Mouse (Mus musculus): Measurements from ENCODE around the gene Zfp775. TPM values are rescaled to one million over a fixed set of nuclear protein-coding genes. Genes with fewer than 3 reads are reported as not detected.
A peak's percentile ranks its signal among the peaks of the same experiment; 100 is the strongest.

Gene Zfp775
- total RNA-seq, 2 experiments from 2014 or later = 7.9 to 10.4 TPM

DNA sequence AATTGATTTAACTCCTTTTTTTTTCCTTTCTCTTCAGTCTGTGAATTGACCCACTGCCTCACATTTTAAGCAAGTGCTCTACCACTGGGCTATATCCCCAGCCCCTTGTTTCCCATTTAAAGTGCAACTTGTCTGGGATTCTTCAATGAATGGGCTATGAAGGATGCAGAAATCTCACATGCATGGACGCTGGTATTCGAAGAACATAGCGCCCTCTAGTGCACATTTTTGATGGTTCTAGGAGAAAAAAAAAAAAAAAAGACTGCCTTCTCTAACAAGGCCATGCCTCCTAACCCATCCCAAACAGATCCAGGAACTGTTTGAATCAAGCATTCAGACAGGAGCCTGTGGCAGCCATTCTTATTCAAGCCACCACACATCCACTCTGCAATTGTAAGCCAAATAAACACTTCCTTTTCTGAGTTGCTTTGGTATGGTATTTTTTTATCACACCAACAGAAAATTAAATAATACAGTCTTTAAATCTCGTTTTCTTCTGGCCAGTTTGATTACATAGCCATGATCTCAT, 41.0 kb downstream of the Zfp775 start:
- TF ChIP-seq CTCF (conservative IDR thresholded peaks at IDR 0.05) = peak; percentile 82
- H3K27ac ChIP-seq = no peak overlapping the region
- DNase-seq (ENCODE audit: low spot score in 2 of 2) = peak; percentile 41 to 43
- H3K4me3 ChIP-seq = no peak overlapping the region

DNA sequence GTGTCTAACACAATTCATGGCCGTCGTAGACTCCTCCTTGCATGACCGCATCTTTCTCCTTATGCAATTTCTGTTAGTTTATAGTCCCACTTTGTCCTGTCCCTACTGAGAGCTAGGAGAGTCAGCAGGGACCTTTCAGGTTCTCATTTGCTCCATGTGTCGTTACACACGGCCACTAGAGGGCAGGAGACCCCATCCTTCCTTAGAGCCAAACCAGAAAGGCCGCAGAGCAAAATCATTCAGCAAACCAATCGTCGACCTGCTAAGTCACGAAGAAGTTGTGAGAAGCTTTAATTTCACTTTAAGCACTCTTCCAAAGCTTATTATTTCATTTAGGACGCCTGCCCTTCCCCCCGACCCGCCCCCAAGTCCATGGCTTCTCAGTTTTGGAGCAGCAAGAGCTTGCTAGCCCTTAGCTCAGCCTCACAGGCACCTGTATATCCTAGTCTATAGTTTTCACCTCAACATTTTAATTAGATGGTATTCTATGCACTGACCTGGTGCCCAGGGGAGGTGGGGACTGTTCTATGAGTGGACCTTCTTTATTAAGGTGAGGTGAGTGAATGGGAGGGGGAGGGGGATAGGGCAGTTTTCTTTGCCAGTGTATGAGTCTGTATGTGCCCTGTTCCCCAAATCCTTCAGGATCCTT, 43.9 kb downstream of the Zfp775 start:
- H3K4me3 ChIP-seq = no peak overlapping the region
- no peak overlapping the region for H3K27ac ChIP-seq
- DNase-seq (ENCODE audit: low spot score in 2 of 2) = peak; percentile 44 to 81
- TF ChIP-seq CTCF (conservative IDR thresholded peaks at IDR 0.05) = peak; percentile 93

DNA sequence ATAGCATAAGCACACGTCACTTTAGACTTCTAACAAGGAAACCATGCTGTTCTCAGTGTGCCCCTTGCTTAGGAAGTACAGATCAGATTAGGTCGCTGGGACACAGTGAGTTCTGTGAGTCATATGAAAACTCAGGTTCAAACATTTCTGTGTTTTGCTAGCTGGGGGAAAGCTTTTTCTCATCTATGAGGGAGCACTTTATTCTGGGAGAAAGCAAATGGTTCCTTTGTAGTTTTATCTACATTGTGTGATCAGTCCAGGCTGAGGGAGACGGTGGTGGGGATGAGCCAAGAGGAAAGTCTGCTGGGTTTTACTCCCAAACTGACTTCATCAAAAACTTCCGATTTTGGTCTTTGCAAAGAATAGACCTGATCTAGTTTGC, 44.4 kb downstream of the Zfp775 start:
- TF ChIP-seq CTCF (conservative IDR thresholded peaks at IDR 0.05) = no peak
- Histone ChIP-seq H3K4me3 (no peak overlapping the region), H3K27ac (no peak overlapping the region)
- no peak for DNase-seq (ENCODE audit: low spot score in 2 of 2)

DNA sequence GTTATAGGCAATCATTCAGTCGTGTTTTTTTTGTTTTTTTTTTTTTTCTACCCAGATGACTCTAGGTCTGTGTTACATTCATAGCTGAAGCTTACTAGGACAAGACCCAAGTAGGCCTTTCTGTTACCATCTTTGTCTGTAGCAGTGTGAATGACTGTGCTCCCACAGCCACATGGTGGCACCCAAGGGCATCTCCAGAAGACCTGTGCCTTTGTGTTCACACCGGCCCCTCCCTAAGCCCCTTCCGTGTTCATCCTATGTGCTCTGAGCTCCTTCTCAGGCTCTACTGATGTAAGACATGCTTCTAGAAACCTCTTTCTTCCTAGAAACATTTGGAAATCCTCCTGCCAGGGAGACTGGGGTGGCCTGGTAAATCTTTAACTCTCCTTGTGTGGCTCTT, 45.1 kb downstream of the Zfp775 start, which contains the start of gene Gimap8:
TSS of gene Gimap8 (plus strand) at position 240 of the 400 bp plus-strand sequence.
- no peak within 1 kb of the TSS for H3K27ac ChIP-seq
- no peak for DNase-seq (ENCODE audit: low spot score in 2 of 2)
- peak; percentile 72 for TF ChIP-seq CTCF (conservative IDR thresholded peaks at IDR 0.05)
- no peak within 1 kb of the TSS for H3K4me3 ChIP-seq

- TF ChIP-seq CTCF (conservative IDR thresholded peaks at IDR 0.05) = no peak
- DNase-seq (ENCODE audit: low spot score in 2 of 2) = no peak
- Histone ChIP-seq H3K27ac (no peak overlapping the region), H3K4me3 (no peak overlapping the region)
Observed at GRCm38 (mm10) chr6:48647611-48648010, 45.7 kb downstream of the Zfp775 start.

GRCm38 (mm10) chr6:48648779-48649178, 46.9 kb downstream of the Zfp775 start:
- H3K4me3 ChIP-seq = no peak overlapping the region
- H3K27ac ChIP-seq = no peak overlapping the region
- TF ChIP-seq CTCF (conservative IDR thresholded peaks at IDR 0.05) = no peak
- no peak for DNase-seq (ENCODE audit: low spot score in 2 of 2)

DNA sequence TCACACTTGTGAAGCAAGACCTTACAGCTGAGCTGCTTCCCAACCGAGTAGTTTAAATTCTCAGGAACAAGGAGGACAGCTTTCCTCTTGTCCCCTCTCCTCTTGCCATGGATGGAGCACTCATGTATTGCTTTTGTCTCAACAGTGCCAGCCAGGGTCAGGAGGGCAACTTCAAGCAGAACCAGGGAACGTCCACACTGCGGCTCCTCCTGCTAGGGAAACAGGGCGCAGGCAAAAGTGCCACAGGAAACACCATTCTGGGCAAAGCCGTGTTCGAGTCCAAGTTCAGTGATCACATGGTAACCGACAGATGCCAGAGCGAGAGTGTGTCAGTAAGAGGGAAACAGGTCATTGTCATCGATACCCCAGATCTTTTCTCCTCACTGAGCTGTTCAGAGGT, 48.2 kb downstream of the Zfp775 start:
- no peak for TF ChIP-seq CTCF (conservative IDR thresholded peaks at IDR 0.05)
- Histone ChIP-seq H3K27ac (no peak overlapping the region), H3K4me3 (no peak overlapping the region)
- no peak for DNase-seq (ENCODE audit: low spot score in 2 of 2)

GRCm38 (mm10) chr6:48658721-48659120, 56.9 kb downstream of the Zfp775 start:
- no peak overlapping the region for H3K4me3 ChIP-seq
- DNase-seq (ENCODE audit: low spot score in 2 of 2) = no peak
- TF ChIP-seq CTCF (conservative IDR thresholded peaks at IDR 0.05) = no peak

DNA sequence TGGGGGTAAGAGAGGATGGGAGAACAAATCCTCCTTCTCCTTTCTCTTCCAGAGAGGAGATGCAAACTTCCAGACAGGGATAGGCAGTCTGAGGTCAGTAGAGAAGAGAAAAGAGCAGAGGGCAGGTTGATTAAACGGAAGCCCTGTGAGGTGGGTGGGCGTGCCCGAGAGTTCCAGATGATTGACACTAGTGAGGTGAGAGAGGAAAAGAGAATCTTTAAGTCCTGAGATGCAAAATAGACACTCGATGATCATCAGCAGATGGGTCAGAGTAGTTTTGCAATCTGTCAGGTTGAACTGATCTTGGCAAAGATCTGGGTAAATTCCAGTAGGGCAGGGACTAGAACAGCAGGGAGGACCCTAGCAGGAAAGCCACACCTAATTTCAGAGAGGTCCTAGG, 62.9 kb downstream of the Zfp775 start:
- no peak overlapping the region for H3K4me3 ChIP-seq
- TF ChIP-seq CTCF (conservative IDR thresholded peaks at IDR 0.05) = no peak
- no peak for DNase-seq (ENCODE audit: low spot score in 2 of 2)
- H3K27ac ChIP-seq = no peak overlapping the region

More at GRCm38 (mm10) chr6:48658721-48659120, 56.9 kb downstream of the Zfp775 start:
- H3K27ac ChIP-seq = no peak overlapping the region

DNA sequence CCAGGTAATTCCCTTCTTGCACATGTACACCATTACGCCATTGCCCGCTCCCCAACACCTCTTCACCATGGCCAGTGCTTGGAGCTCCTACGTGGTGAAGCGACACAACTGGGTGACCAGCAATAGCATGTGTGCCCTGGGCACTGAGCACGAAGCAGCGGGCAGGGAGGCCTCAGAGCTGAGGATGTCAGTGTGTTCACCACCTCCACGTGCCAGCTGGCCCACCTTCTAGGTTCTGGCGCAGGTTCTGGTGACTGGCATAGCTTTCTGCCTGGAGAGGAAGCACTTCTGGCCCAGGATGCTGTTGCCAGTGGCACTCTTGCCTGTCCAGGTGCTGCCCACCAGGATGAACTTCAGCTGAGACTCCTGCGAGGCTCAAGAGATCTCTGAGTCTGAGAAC, 63.6 kb downstream of the Zfp775 start:
- TF ChIP-seq CTCF (conservative IDR thresholded peaks at IDR 0.05) = no peak
- no peak for DNase-seq (ENCODE audit: low spot score in 2 of 2)
- Histone ChIP-seq H3K27ac (no peak overlapping the region), H3K4me3 (no peak overlapping the region)

DNA sequence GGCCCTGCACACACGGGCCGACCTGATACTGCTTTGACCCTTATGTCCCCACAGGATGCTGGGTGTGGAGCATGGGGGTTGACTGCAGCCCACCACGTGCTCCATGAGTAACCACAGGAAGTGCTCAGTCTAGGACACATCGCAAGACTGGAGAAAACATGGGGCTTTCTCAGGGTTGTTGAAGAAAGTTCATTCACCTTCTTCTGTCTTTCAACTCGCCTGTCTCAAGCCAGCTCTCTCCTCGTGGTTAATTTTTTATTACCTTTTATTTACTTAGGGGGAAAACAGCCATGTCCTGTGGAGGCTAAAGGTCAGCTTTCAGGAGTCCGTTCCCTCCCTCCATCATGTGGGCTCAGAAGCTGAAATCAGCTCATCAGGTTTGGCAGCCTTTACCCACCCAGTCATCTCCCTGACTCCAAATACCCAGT, 64.3 kb downstream of the Zfp775 start:
- no peak overlapping the region for H3K4me3 ChIP-seq
- no peak overlapping the region for H3K27ac ChIP-seq
- DNase-seq (ENCODE audit: low spot score in 2 of 2) = no peak
- TF ChIP-seq CTCF (conservative IDR thresholded peaks at IDR 0.05) = no peak

DNA sequence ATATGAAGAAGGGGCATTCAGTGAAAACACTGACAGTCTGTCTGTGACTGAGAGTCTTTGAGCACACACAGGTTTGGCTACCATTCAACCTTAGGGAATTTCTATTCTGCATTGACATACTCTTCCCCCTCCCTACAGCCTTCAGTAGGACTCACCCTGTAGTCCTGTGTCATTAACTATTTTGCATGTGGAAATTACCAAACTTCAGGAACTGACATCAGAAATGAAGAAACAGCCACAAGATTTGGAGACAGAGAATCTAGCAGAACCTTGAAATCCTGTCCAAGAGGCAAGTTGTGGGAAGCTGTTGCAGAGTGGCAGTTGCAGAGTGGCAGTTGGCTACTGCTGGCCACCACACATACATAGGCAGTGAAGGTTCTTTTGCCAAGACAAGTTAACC, 66.2 kb downstream of the Zfp775 start:
- DNase-seq (ENCODE audit: low spot score in 2 of 2) = no peak
- H3K4me3 ChIP-seq = no peak overlapping the region
- no peak for TF ChIP-seq CTCF (conservative IDR thresholded peaks at IDR 0.05)
- no peak overlapping the region for H3K27ac ChIP-seq

DNA sequence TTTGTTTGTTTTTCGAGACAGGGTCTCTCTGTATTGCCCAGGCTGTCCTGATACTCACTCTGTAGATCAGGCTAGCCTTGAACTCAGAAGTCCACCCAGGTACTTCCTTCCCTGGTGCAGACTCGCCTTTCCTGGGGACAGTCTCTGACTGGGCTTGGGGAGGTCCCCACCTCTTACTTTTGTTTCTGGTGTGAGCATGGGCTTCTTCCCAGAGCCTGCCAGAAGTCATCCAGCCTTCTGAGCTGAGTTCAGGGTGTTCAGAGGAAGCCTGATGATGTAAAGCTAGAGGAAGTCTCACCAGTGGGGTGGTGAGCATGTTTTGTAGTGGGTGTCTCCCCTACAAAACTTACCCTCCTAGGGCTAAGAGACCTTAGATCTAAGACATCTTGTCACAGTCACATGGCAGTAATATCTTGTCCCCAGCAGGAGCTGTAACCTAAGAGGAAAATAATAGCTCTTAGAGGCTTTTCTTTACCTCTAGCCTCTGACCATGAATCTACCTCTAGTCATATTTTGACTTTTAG, 67.6 kb downstream of the Zfp775 start:
- DNase-seq (ENCODE audit: low spot score in 2 of 2) = no peak
- Histone ChIP-seq H3K4me3 (no peak overlapping the region), H3K27ac (no peak overlapping the region)
- TF ChIP-seq CTCF (conservative IDR thresholded peaks at IDR 0.05) = no peak

Other genes with a start within 250 kb of the Zfp775 start
- gene Krba1, start 206.5 kb upstream of the Zfp775 start, total RNA-seq (2021) = 10 to 100 TPM; 42.9 to 49.3 TPM
- 10 to 100 TPM; 20.2 to 25.8 TPM for gene Zfp467, start 156.2 kb upstream of the Zfp775 start, total RNA-seq (2021)
- gene Sspo, start 153.8 kb upstream of the Zfp775 start, total RNA-seq (2021) = 1 to 10 TPM in 1 of 2 experiments, under 1 TPM in 1; 0.92 to 1.5 TPM
- 100 to 1,000 TPM; 443 to 456 TPM for gene Atp6v0e2, start 64.4 kb upstream of the Zfp775 start, total RNA-seq (2021)
- 10 to 100 TPM; 36.6 to 40.9 TPM for gene Lrrc61, start 47.3 kb upstream of the Zfp775 start, total RNA-seq (2021)
- 10 to 100 TPM; 11.4 to 16.0 TPM for gene Rarres2, start 29.3 kb upstream of the Zfp775 start, total RNA-seq (2021)
- not detected for gene Gm45021, start 12.5 kb upstream of the Zfp775 start, total RNA-seq (2021)
- gene Repin1, start 8.2 kb upstream of the Zfp775 start, total RNA-seq (2021) = 10 to 100 TPM; 48.6 to 53.1 TPM
- gene Gm44965, start 8.1 kb upstream of the Zfp775 start, total RNA-seq (2021) = not detected
- gene AI854703, start 24.7 kb downstream of the Zfp775 start, total RNA-seq (2021) = 10 to 100 TPM; 12.7 to 13.4 TPM
- gene Gimap8, start 45.2 kb downstream of the Zfp775 start, total RNA-seq (2021) = under 1 TPM; 0.81 to 0.97 TPM
- under 1 TPM; 0.42 to 0.44 TPM for gene Gimap9, start 74.1 kb downstream of the Zfp775 start, total RNA-seq (2021)
- not detected for gene Gimap4, start 82.5 kb downstream of the Zfp775 start, total RNA-seq (2021)
- 1 to 10 TPM; 4.2 to 5.5 TPM for gene Gimap6, start 106.2 kb downstream of the Zfp775 start, total RNA-seq (2021)
- gene Gm28053, start 116.5 kb downstream of the Zfp775 start, total RNA-seq (2021) = not detected
- not detected for gene Gimap7, start 116.6 kb downstream of the Zfp775 start, total RNA-seq (2021)
- gene Gimap1, start 137.0 kb downstream of the Zfp775 start, total RNA-seq (2021) = 1 to 10 TPM; 1.5 to 3.9 TPM
- 1 to 10 TPM in 1 of 2 experiments, under 1 TPM in 1; 0.74 to 1.5 TPM for gene Gimap5, start 144.1 kb downstream of the Zfp775 start, total RNA-seq (2021)
- gene Gimap3, start 168.8 kb downstream of the Zfp775 start, total RNA-seq (2021) = not detected
- 10 to 100 TPM; 26.0 to 30.7 TPM for gene Tmem176a, start 238.9 kb downstream of the Zfp775 start, total RNA-seq (2021)
- gene Tmem176b, start 239.4 kb downstream of the Zfp775 start, total RNA-seq (2021) = 10 to 100 TPM; 51.4 to 57.1 TPM

Measured in layer of hippocampus, adult 2 months (tissue).